Mouse (Mus musculus) neural tube, embryonic 11.5 days (tissue): ENCODE measurements at regions not wholly inside any gene's neighbourhood (a gene's known extent, or its start where the extent isn't known, plus 50 kb on each side); places are given as distances from the start of the nearest gene placed in this dataset.

Experiments
- ATAC-seq: fragments of 200-750 bp; cut with Nextera tagmentation; 2 replicates; pipeline ENCODE4 v1.8.0; 2017; ENCODE audit warnings: moderate number of reproducible peaks, mild to moderate bottlenecking, moderate TSS enrichment, moderate library complexity; ENCODE audit not compliant: insufficient read depth, low FRiP score, low TSS enrichment
- DNase-seq: peaks from one replicate; pipeline ENCODE4 v3.0.0-alpha.2; 2015; ENCODE audit warnings: low spot score
- H3K27ac ChIP-seq: fragments of 300-500 bp; sonication (generic); 2 replicates; pipeline ENCODE4 v1.5.1; 2014; ENCODE audit warnings: low read depth, mild to moderate bottlenecking, low read length
- H3K27me3 ChIP-seq: fragments of 300-500 bp; sonication (generic); 2 replicates; pipeline ENCODE4 v1.6.1; 2014; ENCODE audit warnings: mild to moderate bottlenecking, low read length, mixed read lengths; ENCODE audit not compliant: control insufficient read depth, insufficient read depth
- H3K36me3 ChIP-seq: fragments of 300-500 bp; sonication (generic); 2 replicates; pipeline ENCODE4 v1.6.1; 2014; ENCODE audit warnings: mild to moderate bottlenecking, low read length, moderate library complexity, mixed read lengths; ENCODE audit not compliant: control insufficient read depth, insufficient read depth
- H3K4me1 ChIP-seq: fragments of 300-500 bp; sonication (generic); 2 replicates; pipeline ENCODE4 v1.6.1; 2014; ENCODE audit warnings: low read length, mixed read lengths; ENCODE audit not compliant: control insufficient read depth, insufficient read depth
- H3K4me2 ChIP-seq: fragments of 300-500 bp; sonication (generic); 2 replicates; pipeline ENCODE4 v1.6.1; 2014; ENCODE audit warnings: low read depth, mild to moderate bottlenecking, moderate library complexity
- H3K4me3 ChIP-seq: fragments of 300-500 bp; sonication (generic); 2 replicates; pipeline ENCODE4 v1.5.1; 2014; ENCODE audit warnings: low read depth, low read length
- H3K9ac ChIP-seq: fragments of 300-500 bp; sonication (generic); 2 replicates; pipeline ENCODE4 v1.6.1; 2014; ENCODE audit warnings: mild to moderate bottlenecking, low read length
- H3K9me3 ChIP-seq: fragments of 300-500 bp; sonication (generic); 2 replicates; pipeline ENCODE4 v1.6.1; 2016; ENCODE audit warnings: low read length; ENCODE audit not compliant: control insufficient read depth
- WGBS: fragments of 180-500 bp; shearing (Covaris S2); extraction: QIAGEN DNeasy Blood & Tissue Kit; methylation state at CpG from one replicate; pipeline ENCODE4 v1.1.7; 2014; 5-methylcytosine and 5-hydroxymethylcytosine counted together

DNA sequence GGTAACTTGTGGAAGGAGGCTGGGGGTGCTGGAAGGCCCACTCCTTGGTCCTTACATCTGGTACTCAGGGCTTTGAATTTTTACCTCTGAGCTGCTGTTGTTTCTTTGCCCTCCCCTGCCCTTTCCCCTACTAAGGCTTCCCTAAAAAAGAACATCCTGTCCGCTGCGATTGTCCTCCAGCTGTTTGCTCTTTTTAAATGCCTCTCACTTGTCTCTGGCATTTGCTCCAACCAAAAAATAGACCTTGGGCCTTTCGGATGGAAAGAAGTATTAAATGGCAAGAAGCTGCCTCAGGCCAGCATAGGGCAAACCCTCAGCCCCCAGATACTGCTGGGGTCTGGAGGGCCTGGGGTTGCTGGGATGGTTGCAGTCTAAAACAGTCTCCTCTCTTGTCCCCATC, 59.1 kb upstream of the Hes1 start:
- 0 out of 2 replicates have a peak, but pooled peaks cover 2% of the 10 kb centered on the region for H3K27me3 ChIP-seq
- no peak for DNase-seq
- WGBS = 64% methylated on average over 3 of the region's 3 CpGs

DNA sequence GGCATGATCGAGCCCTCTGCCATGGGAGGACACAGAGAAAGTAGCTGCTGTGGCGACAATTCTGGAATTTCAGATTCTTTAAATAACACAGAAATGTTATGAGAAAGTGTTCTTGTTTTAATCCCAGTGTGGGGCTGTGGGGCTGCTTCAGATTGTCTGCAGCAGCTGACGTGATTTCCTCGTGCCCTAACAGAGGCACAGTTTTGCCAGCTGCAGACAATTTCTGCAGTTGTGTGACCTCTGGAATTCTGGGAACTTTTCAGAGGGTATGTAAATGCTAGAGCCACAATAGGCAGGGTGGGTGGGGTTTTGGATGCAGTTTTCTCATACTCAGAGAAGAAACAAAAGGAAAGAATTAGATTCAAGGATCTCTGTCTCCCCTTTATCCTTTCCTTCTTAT, 57.4 kb upstream of the Hes1 start:
- 67% methylated on average over 4 of the region's 4 CpGs for WGBS
- H3K27me3 ChIP-seq = 0 out of 2 replicates have a peak, but pooled peaks cover 2% of the 10 kb centered on the region

More for the DNA sequence above, 59.1 kb upstream of the Hes1 start:
- Histone ChIP-seq H3K27ac (no peak overlapping the region), H3K4me2 (no peak overlapping the region), H3K4me3 (no peak overlapping the region), H3K9ac (no peak overlapping the region), H3K9me3 (no peaks in the 10 kb centered on the region), H3K4me1 (peaks cover 15% of the 10 kb centered on the region), H3K36me3 (no peaks in the 10 kb centered on the region)
- ATAC-seq = no peak

DNA sequence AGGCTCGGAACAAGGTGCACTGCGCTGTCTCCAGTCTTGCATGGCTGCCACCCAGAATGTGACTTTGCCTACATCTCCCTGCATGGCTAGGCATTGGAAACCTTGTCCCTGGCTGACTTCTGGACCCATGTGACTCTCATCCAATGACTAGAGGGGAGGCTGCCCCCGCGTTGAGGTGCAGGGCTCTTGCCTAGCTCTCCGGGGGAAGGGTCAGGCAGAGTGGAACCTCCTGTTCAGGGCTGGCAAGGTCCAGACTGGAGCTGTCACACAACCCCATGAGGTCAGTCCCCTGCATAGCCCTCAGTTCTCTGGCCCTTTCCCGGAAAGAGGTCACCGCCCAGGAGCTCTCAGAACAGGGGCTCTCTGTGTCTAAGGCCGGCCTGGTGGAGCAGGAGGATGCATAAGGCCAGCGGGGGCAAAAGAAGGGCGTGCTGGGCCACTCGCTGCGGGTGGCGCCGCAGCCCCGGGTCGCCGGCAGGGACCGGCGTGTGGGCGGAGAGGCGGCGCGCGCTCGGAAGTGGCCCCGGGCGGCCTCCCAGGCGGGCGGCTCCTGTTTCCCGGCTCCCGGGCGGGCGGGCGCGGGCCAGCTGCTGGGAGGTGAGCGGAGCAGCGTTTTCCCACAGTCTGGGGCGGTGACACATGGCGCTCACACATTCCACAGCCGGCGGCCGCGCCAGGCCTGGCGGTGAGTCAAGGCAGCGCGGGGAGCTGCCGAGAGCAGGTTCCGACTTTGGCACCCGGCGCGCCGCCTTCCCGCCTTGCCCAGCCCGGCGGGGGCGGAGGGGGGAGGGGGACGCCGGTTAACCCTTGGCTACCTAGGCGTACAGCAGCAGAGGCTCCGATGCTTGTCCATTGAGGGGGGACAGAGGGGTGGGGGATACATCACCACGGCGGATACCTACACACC, 55.5 kb upstream of the Hes1 start:
- peak; percentile 95 for ATAC-seq
- peak overlapping the region; percentile 39 for H3K4me3 ChIP-seq
- H3K36me3 ChIP-seq = no peaks in the 10 kb centered on the region
- peak overlapping the region; percentile 91 for H3K4me2 ChIP-seq
- peaks cover 15% of the 10 kb centered on the region for H3K4me1 ChIP-seq
- H3K9me3 ChIP-seq = no peaks in the 10 kb centered on the region
- WGBS = under 1% methylated on average over 43 of the region's 62 CpGs
- DNase-seq = peak; percentile 90
- H3K9ac ChIP-seq = peak overlapping the region; percentile 57
- 0 out of 2 replicates have a peak, but pooled peaks cover 2% of the 10 kb centered on the region for H3K27me3 ChIP-seq
- peak overlapping the region; percentile 64 for H3K27ac ChIP-seq

More for the DNA sequence above, 57.4 kb upstream of the Hes1 start:
- H3K9me3 ChIP-seq = no peaks in the 10 kb centered on the region
- H3K4me1 ChIP-seq = peaks cover 15% of the 10 kb centered on the region
- no peak overlapping the region for H3K4me3 ChIP-seq
- H3K27ac ChIP-seq = no peak overlapping the region
- H3K9ac ChIP-seq = no peak overlapping the region
- no peak for DNase-seq
- no peaks in the 10 kb centered on the region for H3K36me3 ChIP-seq
- no peak overlapping the region for H3K4me2 ChIP-seq
- ATAC-seq = no peak

DNA sequence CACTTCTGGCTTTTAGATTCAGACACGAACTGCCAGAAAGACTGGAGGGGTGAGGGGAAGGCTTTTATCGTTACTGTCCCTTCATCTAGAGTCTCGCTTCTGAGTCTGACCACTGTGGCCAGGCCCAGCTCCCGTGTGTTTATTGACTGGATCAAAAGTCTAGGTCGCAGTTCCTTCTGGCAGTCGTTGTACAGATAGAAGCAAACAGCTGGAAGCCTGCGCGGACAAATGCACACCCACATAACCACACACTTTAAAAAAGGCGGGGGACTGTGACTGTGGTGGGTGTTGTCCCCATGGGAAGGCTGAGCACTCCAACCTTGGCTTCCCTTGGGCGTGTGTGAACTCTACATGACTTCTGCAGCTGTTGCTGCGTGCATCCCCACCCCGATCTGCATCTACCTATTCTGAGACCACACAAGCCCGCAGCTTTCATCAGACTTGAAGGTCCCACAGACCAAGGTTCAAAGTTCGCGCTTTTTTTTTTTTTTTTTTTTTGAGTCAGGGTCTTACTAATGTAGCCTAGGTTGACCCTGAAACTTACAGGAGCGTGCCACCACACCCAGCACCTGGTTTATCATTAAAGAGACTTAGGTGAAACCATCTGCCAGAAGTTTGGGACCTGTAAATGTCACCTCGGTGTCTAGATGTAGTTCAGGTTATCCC, 54.5 kb upstream of the Hes1 start:
- no peak overlapping the region for H3K27ac ChIP-seq
- ATAC-seq (no peak), DNase-seq (peak; percentile 41)
- peaks cover 15% of the 10 kb centered on the region for H3K4me1 ChIP-seq
- no peaks in the 10 kb centered on the region for H3K9me3 ChIP-seq
- peak overlapping the region; percentile 91 for H3K4me2 ChIP-seq
- H3K4me3 ChIP-seq = peak overlapping the region; percentile 39
- no peaks in the 10 kb centered on the region for H3K36me3 ChIP-seq
- peak overlapping the region; percentile 57 for H3K9ac ChIP-seq
- H3K27me3 ChIP-seq = 0 out of 2 replicates have a peak, but pooled peaks cover 2% of the 10 kb centered on the region
- 13% methylated on average over 17 of the region's 17 CpGs for WGBS

DNA sequence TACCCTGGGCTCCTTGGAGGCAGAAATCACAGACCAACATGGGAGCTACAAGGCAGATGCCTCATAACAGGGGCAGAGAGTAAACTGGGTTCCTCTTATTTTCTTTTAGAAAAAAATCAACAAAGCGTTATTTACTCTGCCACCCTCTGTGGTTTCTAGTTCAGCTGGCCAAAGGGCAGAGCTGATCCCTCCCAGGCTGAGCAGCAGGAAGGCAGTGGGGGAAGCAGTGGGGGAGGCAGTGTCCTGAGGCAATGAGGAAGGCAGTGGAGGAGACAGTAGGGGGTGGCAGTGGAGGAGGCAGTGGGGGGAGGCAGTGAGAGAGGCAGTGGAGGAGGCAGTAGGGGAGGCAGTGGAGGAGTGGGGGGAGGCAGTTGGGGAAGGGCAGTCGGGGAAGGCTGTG, 51.1 kb upstream of the Hes1 start:
- Histone ChIP-seq H3K27ac (no peak overlapping the region), H3K4me2 (no peak overlapping the region), H3K9me3 (no peaks in the 10 kb centered on the region), H3K27me3 (no peaks in the 10 kb centered on the region), H3K36me3 (no peaks in the 10 kb centered on the region), H3K4me1 (peaks cover 23% of the 10 kb centered on the region), H3K9ac (no peak overlapping the region), H3K4me3 (no peak overlapping the region)
- WGBS = 54% methylated on average over 2 of the region's 2 CpGs
- ATAC-seq (no peak), DNase-seq (no peak)

DNA sequence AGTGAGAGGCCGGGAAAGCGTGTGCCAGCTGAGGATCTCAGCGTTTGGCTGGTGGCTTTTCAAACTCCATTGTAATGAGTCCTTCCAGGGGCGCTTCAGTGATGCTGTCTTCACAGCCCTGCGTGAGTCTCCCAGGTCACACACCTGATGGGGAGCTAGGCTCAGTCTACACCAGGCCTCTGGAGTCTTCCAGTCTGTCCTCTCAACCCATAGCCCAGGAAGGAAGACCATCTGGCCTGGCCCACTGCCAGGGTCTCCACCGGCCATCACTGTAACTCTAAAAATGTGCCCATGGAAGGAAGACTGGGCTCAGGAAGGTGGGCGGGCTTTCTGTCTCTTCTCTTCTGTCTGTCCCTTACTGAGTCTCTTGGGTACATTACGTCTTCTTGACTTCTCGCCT, 50.2 kb upstream of the Hes1 start:
- Histone ChIP-seq H3K4me2 (no peak overlapping the region), H3K9ac (no peak overlapping the region), H3K4me3 (no peak overlapping the region), H3K36me3 (no peaks in the 10 kb centered on the region), H3K27me3 (0 out of 2 replicates have a peak, but pooled peaks cover 2% of the 10 kb centered on the region), H3K9me3 (no peaks in the 10 kb centered on the region), H3K27ac (no peak overlapping the region), H3K4me1 (peaks cover 15% of the 10 kb centered on the region)
- DNase-seq (no peak), ATAC-seq (no peak)
- 95% methylated on average over 9 of the region's 9 CpGs for WGBS
